Mouse (Mus musculus) liver, postnatal 0 days (tissue): ENCODE data around the gene Ilkap. TPM values are rescaled to one million over a fixed set of nuclear protein-coding genes. Genes with fewer than 3 reads are reported as not detected.

ENCODE experiments used
- ATAC-seq: fragments of 200-750 bp; cut with Nextera tagmentation; 2 replicates; pipeline ENCODE4 v1.8.0; 2017; ENCODE audit warnings: mild to moderate bottlenecking, moderate library complexity
- DNase-seq: peaks from one replicate; pipeline ENCODE4 v3.0.0-alpha.2; 2016
- H3K27ac ChIP-seq: fragments of 300-500 bp; sonication (generic); 2 replicates; pipeline ENCODE4 v1.5.1; 2014; ENCODE audit warnings: antibody characterized with exemption, moderate library complexity, mild to moderate bottlenecking, low read depth
- H3K27me3 ChIP-seq: fragments of 300-500 bp; sonication (generic); 2 replicates; pipeline ENCODE4 v1.6.1; 2014; ENCODE audit warnings: low read length, control low read depth, mixed read lengths; ENCODE audit not compliant: insufficient read depth
- H3K36me3 ChIP-seq: fragments of 300-500 bp; sonication (generic); replicated peaks from 2 replicates; pipeline ENCODE4 v1.6.1; 2014; ENCODE audit warnings: mild to moderate bottlenecking, control low read depth, low read length, moderate library complexity, mixed read lengths; ENCODE audit not compliant: insufficient read depth
- H3K4me1 ChIP-seq: fragments of 300-500 bp; sonication (generic); 2 replicates; pipeline ENCODE4 v1.6.1; 2014; ENCODE audit warnings: antibody characterized with exemption, mild to moderate bottlenecking, control low read depth; ENCODE audit not compliant: insufficient read depth
- H3K4me2 ChIP-seq: fragments of 300-500 bp; sonication (generic); 2 replicates; pipeline ENCODE4 v1.6.1; 2014; ENCODE audit warnings: low read depth, mild to moderate bottlenecking, low read length, moderate library complexity, mixed read lengths
- H3K4me3 ChIP-seq: fragments of 300-500 bp; sonication (generic); 2 replicates; pipeline ENCODE4 v1.5.1; 2014; ENCODE audit warnings: low read depth, low read length
- H3K9ac ChIP-seq: fragments of 300-500 bp; sonication (generic); replicated peaks from 2 replicates; pipeline ENCODE4 v1.6.1; 2014; ENCODE audit warnings: mild to moderate bottlenecking, moderate library complexity
- H3K9me3 ChIP-seq: fragments of 300-500 bp; sonication (generic); 2 replicates; pipeline ENCODE4 v1.6.1; 2016; ENCODE audit warnings: mild to moderate bottlenecking, control low read depth, low read length, mixed read lengths
- CTCF ChIP-seq: sonication (generic); IDR thresholded peaks from 2 replicates; pipeline ENCODE4 v1.5.1; 2016; ENCODE audit warnings: antibody characterized with exemption, low read depth
- EP300 ChIP-seq: IDR thresholded peaks from 2 replicates; pipeline ENCODE4 v1.6.1; 2016; ENCODE audit warnings: antibody characterized with exemption, low read depth, mild to moderate bottlenecking
- WGBS: fragments of 180-500 bp; shearing (Covaris S2); extraction: QIAGEN DNeasy Blood & Tissue Kit; methylation state at CpG from one replicate; pipeline ENCODE4 v1.1.7; 2014; ENCODE audit not compliant: insufficient replicate concordance; 5-methylcytosine and 5-hydroxymethylcytosine counted together
- polyA plus RNA-seq: library from polyadenylated mRNA; unstranded; fragments of >200 nt; fragmentation: Nextera tagmentation; extraction: Ambion mirVana; gene quantifications from 2 replicates; pipeline ENCODE4 v1.2.1, GENCODE M21; 2015

Gene Ilkap
- polyA plus RNA-seq, 1 experiment from 2014 or later, result 42.8 TPM

GRCm38 (mm10) chr1:91344001-91344400, 54.6 kb downstream of the Ilkap start:
- DNase-seq (no peak), ATAC-seq (no peak)
- peaks cover 46% of the 10 kb centered on the region for H3K27me3 ChIP-seq
- no peaks in the 10 kb centered on the region for H3K36me3 ChIP-seq
- no peak overlapping the region for H3K4me3 ChIP-seq
- no peaks in the 10 kb centered on the region for H3K4me1 ChIP-seq
- 77% methylated on average over 3 of the region's 3 CpGs for WGBS
- no peak overlapping the region for H3K4me2 ChIP-seq
- no peaks in the 10 kb centered on the region for H3K9me3 ChIP-seq
- no peak overlapping the region for H3K27ac ChIP-seq
- no peak overlapping the region for H3K9ac ChIP-seq
- no peak for TF ChIP-seq EP300
- TF ChIP-seq CTCF, result no peak

GRCm38 (mm10) chr1:91337355-91337754, 61.3 kb downstream of the Ilkap start:
- no peak overlapping the region for H3K4me3 ChIP-seq
- 71% methylated on average over 7 of the region's 7 CpGs for WGBS
- H3K9me3 ChIP-seq, result no peaks in the 10 kb centered on the region
- H3K27ac ChIP-seq, result no peak overlapping the region
- peaks cover under 1% of the 10 kb centered on the region; the same call in 1 of the 2 replicates for H3K27me3 ChIP-seq
- no peak for TF ChIP-seq EP300
- TF ChIP-seq CTCF, result no peak
- H3K4me2 ChIP-seq, result no peak overlapping the region
- no peaks in the 10 kb centered on the region for H3K36me3 ChIP-seq
- DNase-seq, result no peak
- H3K9ac ChIP-seq, result no peak overlapping the region
- H3K4me1 ChIP-seq, result no peaks in the 10 kb centered on the region
- ATAC-seq, result no peak

- H3K4me2 ChIP-seq, result no peak overlapping the region
- H3K27ac ChIP-seq, result no peak overlapping the region
- no peak overlapping the region for H3K4me3 ChIP-seq
- H3K9me3 ChIP-seq, result no peaks in the 10 kb centered on the region
- no peak overlapping the region for H3K9ac ChIP-seq
- TF ChIP-seq EP300 (no peak), CTCF (no peak)
- H3K36me3 ChIP-seq, result no peaks in the 10 kb centered on the region
- ATAC-seq (no peak), DNase-seq (no peak)
- no peaks in the 10 kb centered on the region for H3K4me1 ChIP-seq
- no peaks in the 10 kb centered on the region for H3K27me3 ChIP-seq
Observed at GRCm38 (mm10) chr1:91333582-91333981, 65.0 kb downstream of the Ilkap start.

- DNase-seq (no peak), ATAC-seq (no peak)
- no peak overlapping the region for H3K4me2 ChIP-seq
- no peaks in the 10 kb centered on the region for H3K36me3 ChIP-seq
- TF ChIP-seq CTCF (no peak), EP300 (no peak)
- H3K27me3 ChIP-seq, result no peaks in the 10 kb centered on the region
- no peaks in the 10 kb centered on the region for H3K9me3 ChIP-seq
- WGBS, result 55% methylated on average over 4 of the region's 4 CpGs
- no peak overlapping the region for H3K9ac ChIP-seq
- H3K4me1 ChIP-seq, result no peaks in the 10 kb centered on the region
- no peak overlapping the region for H3K4me3 ChIP-seq
- no peak overlapping the region for H3K27ac ChIP-seq
Observed at GRCm38 (mm10) chr1:91332102-91332501, 66.5 kb downstream of the Ilkap start.

GRCm38 (mm10) chr1:91325488-91326042, 73.0 kb downstream of the Ilkap start:
- Histone ChIP-seq H3K4me2 (no peak overlapping the region), H3K9ac (no peak overlapping the region), H3K27ac (no peak overlapping the region), H3K9me3 (no peaks in the 10 kb centered on the region), H3K4me1 (no peaks in the 10 kb centered on the region; the same call in 1 of the 2 replicates), H3K4me3 (no peak overlapping the region), H3K27me3 (no peaks in the 10 kb centered on the region), H3K36me3 (no peaks in the 10 kb centered on the region)
- ATAC-seq (no peak), DNase-seq (no peak)
- WGBS, result 41% methylated on average over 3 of the region's 4 CpGs
- no peak for TF ChIP-seq EP300
- TF ChIP-seq CTCF, result no peak

GRCm38 (mm10) chr1:91324646-91325045, 74.0 kb downstream of the Ilkap start:
- 89% methylated on average over 2 of the region's 2 CpGs for WGBS
- Histone ChIP-seq H3K36me3 (no peaks in the 10 kb centered on the region), H3K4me2 (no peak overlapping the region), H3K4me1 (no peaks in the 10 kb centered on the region; the same call in 1 of the 2 replicates), H3K27me3 (no peaks in the 10 kb centered on the region), H3K27ac (no peak overlapping the region), H3K9ac (no peak overlapping the region), H3K9me3 (no peaks in the 10 kb centered on the region), H3K4me3 (no peak overlapping the region)
- DNase-seq (no peak), ATAC-seq (no peak)
- TF ChIP-seq EP300, result no peak
- no peak for TF ChIP-seq CTCF

Other genes with a start within 250 kb of the Ilkap start
- gene Ramp1, start 219.0 kb downstream of the Ilkap start, polyA plus RNA-seq, result 9.6 and 10.6 TPM in 2 replicates
- 49.1 and 53.0 TPM in 2 replicates for gene Ube2f, start 148.5 kb downstream of the Ilkap start, polyA plus RNA-seq
- 26.3 and 26.5 TPM in 2 replicates for gene Scly, start 100.5 kb downstream of the Ilkap start, polyA plus RNA-seq
- gene Espnl, start 76.7 kb downstream of the Ilkap start, polyA plus RNA-seq, result 0.04 TPM in 1 of 2 replicates, not detected in the other
- gene Klhl30, start 47.8 kb downstream of the Ilkap start, polyA plus RNA-seq, result 0.06 and 0.12 TPM in 2 replicates
- gene Erfe, start 32.4 kb downstream of the Ilkap start, polyA plus RNA-seq, result 0.95 and 1.3 TPM in 2 replicates
- gene Hes6, start 15.2 kb upstream of the Ilkap start, polyA plus RNA-seq, result 33.1 and 35.0 TPM in 2 replicates
- 2.4 and 2.5 TPM in 2 replicates for gene Per2, start 60.5 kb upstream of the Ilkap start, polyA plus RNA-seq
- 2.2 and 2.5 TPM in 2 replicates for gene Traf3ip1, start 95.8 kb upstream of the Ilkap start, polyA plus RNA-seq
- 4.6 and 4.8 TPM in 2 replicates for gene Asb1, start 141.7 kb upstream of the Ilkap start, polyA plus RNA-seq